Mouse (Mus musculus) kidney, adult 2 months (tissue): ENCODE results near the gene Ift43.

Experiments
- CTCF ChIP-seq: fragments of 200-500 bp; conservative IDR thresholded peaks from 2 replicates; pipeline ENCODE4 v1.5.1; 2011; ENCODE audit warnings: low read depth, mild to moderate bottlenecking, control low read depth, low read length, moderate library complexity, mixed read lengths; ENCODE audit not compliant: insufficient read depth, insufficient read length
- POLR2A ChIP-seq: fragments of 200-500 bp; IDR thresholded peaks from one replicate; pipeline ENCODE4 v1.6.1; 2011; ENCODE audit warnings: low read depth, low read length, control low read depth

DNA sequence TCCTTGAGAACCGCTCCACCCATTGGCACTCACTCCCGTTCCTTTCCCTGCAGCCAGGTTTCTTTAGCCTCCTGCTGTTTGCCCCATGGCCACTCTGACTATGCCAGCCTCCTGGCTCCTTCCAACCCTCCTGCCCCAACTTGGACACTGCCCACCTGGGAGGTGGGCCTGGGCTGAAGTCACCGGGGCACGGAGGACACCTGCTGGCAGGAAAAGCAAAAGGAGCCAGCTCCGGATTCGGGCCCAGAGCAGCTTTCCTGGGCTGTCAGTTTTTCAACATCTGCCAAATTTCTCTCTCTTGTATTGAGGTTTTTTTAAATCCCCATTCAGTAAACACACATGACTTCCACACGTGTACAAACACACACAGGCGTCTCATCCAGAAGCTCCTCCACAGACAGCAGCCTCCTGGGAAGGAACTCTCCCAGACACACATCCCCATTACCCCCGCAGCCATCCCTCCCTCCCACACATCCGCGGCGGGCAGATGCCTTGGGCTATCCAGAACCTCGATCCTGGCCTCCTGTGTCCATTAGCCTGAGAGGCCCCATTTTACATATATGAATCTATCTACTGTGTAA lies 5.9 kb upstream of the Ift43 start:
- TF ChIP-seq POLR2A (no peak), CTCF (0 out of 2 replicates have a peak, but pooled peaks have one; percentile 24)
